Mouse (Mus musculus): ENCODE data around the gene Gm20878.
"Not testable (repeated sequence)": the region's sequence is repeated elsewhere in the genome, so short reads cannot be mapped to it uniquely, and the experiment has no call there.

Gene Gm20878

DNA sequence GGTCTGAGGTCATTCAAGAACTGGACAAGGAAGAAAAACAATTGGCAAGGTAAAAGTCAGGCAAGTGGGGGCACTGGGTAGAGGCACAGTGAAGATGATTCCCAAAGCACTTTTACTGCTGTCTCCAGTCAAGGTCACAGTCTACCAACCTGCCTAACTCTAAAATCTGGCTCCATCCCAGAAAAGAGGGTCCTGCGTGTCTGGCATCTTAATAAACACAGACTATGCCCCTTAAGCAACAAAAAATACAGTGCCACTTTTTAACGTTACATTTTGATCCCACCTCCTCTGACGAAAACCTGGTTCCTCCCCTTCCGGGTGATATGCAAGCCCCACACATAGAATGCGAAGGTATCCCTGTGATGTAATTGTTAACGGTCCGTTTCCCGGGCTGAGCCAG is at the start of gene Gm20878:
Gm20878 (plus strand) TSS at position 301 of the 400 bp plus-strand sequence.
- DNase-seq (ENCODE audit: low read depth, low spot score) = not testable (repeated sequence)

DNA sequence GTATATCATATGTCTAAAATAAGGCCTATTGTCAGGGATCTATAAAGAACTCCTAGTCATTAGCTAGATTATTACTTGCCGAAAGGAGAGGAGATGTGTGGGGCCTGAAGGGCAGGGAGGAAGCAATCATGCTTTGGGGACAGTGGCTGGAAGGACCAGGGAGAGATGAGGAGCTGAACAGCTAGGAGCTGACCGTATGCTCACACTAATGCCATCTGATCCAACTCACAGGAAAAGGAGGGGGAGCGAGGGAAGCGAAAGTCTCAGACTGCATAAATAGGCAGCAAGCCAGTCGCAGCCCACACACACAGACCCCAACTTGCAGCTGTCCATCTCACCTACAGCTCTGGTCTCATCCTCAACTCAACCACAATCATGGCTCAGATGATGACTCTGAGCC is 38.1 kb upstream of the Gm20878 start, which contains the start of gene Gm21541:
Gm21541 (plus strand) TSS at position 301 of the 400 bp plus-strand sequence.
- not testable (repeated sequence) for DNase-seq (ENCODE audit: low read depth, low spot score)

GRCm38 (mm10) chr4:41965758-41966157 is 24.4 kb downstream of the Gm20878 start, which contains the start of gene Fam205a4:
Gene Fam205a4, plus strand, starts transcription at chr4:41966058.
- not testable (repeated sequence) for DNase-seq (ENCODE audit: low read depth, low spot score)
